Mouse (Mus musculus) neural tube, embryonic 11.5 days (tissue): ENCODE measurements around the gene Zfp219. TPM values are rescaled to one million over a fixed set of nuclear protein-coding genes. Genes with fewer than 3 reads are reported as not detected.

Source experiments
- polyA plus RNA-seq: library from polyadenylated mRNA; unstranded; fragments of >200 nt; fragmentation: Nextera tagmentation; extraction: Ambion mirVana; gene quantifications from 2 replicates; pipeline ENCODE4 v1.2.1, GENCODE M21; 2014

The Zfp219 gene
- polyA plus RNA-seq, 1 experiment from 2014 or later, result 83.3 TPM

Other genes starting within 250 kb of the Zfp219 start
- not detected in 2 replicates for gene Ang4, start 247.1 kb downstream of the Zfp219 start, polyA plus RNA-seq
- gene AY358078, start 220.7 kb downstream of the Zfp219 start, polyA plus RNA-seq, result not detected in 2 replicates
- not detected in 2 replicates for gene Ear6, start 167.0 kb downstream of the Zfp219 start, polyA plus RNA-seq
- gene Mettl17, start 135.9 kb downstream of the Zfp219 start, polyA plus RNA-seq, result 58.8 and 58.9 TPM in 2 replicates
- gene Slc39a2, start 127.8 kb downstream of the Zfp219 start, polyA plus RNA-seq, result 0.23 and 0.40 TPM in 2 replicates
- 8.2 and 10.4 TPM in 2 replicates for gene Ndrg2, start 106.6 kb downstream of the Zfp219 start, polyA plus RNA-seq
- not detected in 2 replicates for gene Tppp2, start 102.3 kb downstream of the Zfp219 start, polyA plus RNA-seq
- gene Rnase13, start 98.0 kb downstream of the Zfp219 start, polyA plus RNA-seq, result not detected in 2 replicates
- 76.7 and 77.2 TPM in 2 replicates for gene Arhgef40, start 36.0 kb downstream of the Zfp219 start, polyA plus RNA-seq
- 0.61 and 1.6 TPM in 2 replicates for gene Tmem253, start 5.1 kb downstream of the Zfp219 start, polyA plus RNA-seq
- not detected in 2 replicates for gene Olfr221, start 21.7 kb upstream of the Zfp219 start, polyA plus RNA-seq
- 901 and 908 TPM in 2 replicates for gene Hnrnpc, start 83.3 kb upstream of the Zfp219 start, polyA plus RNA-seq
- 96.8 and 101 TPM in 2 replicates for gene Rpgrip1, start 90.0 kb upstream of the Zfp219 start, polyA plus RNA-seq
- 69.9 and 75.0 TPM in 2 replicates for gene Supt16, start 176.7 kb upstream of the Zfp219 start, polyA plus RNA-seq
- gene Chd8, start 237.0 kb upstream of the Zfp219 start, polyA plus RNA-seq, result 56.4 and 58.4 TPM in 2 replicates